Mouse (Mus musculus) adrenal gland, postnatal 10 days (tissue): Measurements from ENCODE around the gene Cdadc1. TPM values are rescaled to one million over a fixed set of nuclear protein-coding genes. Genes with fewer than 3 reads are reported as not detected.

Source experiments
- DNase-seq: peaks from one replicate; pipeline ENCODE4 v3.0.0; 2021; ENCODE audit warnings: mixed read lengths
- long read RNA-seq, 2 experiments: library from polyadenylated mRNA; stranded (forward); transcript quantifications; one replicate each; pipeline ENCODE4 v2.0.0; 2021
- total RNA-seq, 2 experiments: library from RNA; stranded (reverse); gene quantifications; 2 replicates each; pipeline ENCODE4 v1.2.3; 2021

Gene Cdadc1
- total RNA-seq = 10 to 100 TPM; 59.4 to 61.1 TPM
- long read RNA-seq, experiment 1, transcript Cdadc1-207 (5 exons, 2,579 nt) = minor isoform, 14 of 64 reads
- long read RNA-seq, experiment 1, transcript Cdadc1-202 (10 exons, 2,202 nt) = major isoform, 32 of 64 reads
- long read RNA-seq, experiment 1, partial matches to known transcripts = 9 of 64 reads
- long read RNA-seq, experiment 1, other reads (novel, unspliced or antisense) = 6 of 64 reads
- long read RNA-seq, experiment 2, transcript Cdadc1-207 (5 exons, 2,579 nt) = minor isoform, 7 of 43 reads
- long read RNA-seq, experiment 2, transcript Cdadc1-202 (10 exons, 2,202 nt) = major isoform, 30 of 43 reads
- long read RNA-seq, experiment 2, partial matches to known transcripts = 1 of 43 reads
- long read RNA-seq, experiment 2, other reads (novel, unspliced or antisense) = 4 of 43 reads

DNA sequence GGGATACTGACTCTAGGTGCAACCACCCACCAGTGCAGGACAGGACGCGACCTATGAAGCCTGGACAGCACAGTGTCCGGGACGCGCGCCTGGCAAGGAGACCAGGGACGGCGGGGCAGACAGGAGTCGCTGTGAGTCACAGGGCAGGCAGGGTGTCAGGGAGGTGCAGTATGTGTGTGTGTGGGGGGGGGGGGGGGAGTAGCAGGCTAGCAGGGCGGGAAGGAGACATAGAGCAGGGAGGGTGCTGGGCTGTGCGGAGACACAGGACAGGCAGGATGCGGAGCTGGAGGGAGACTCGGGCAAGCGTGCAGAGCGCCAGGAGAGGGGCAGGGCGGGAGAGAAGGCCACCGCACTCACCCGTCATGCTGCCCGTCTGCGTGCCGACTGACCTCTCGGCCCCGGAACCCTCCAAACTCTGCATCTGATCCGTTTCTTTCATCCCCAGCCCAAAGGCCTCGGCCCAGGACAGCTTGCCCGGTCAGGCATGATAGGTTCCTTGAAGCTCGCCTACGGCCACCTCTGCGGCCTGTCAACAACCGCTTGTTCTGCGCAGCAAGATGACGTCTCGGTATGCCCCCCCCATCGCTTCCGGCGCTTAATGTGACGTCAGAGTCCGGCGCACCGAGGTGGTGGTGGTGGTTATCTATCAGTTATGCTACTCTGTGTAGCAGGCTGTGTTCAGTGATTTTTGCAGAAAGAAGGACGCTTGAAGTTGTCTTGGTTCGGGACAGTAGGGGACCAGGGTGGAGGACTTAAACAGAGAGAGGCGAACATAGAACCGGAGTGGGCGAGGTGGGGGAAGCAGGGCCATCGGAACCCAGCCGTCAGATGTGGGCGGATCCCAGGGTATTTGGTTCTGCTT is at the start of gene Cdadc1:
Cdadc1 (minus strand) TSS at position 562 of the 862 bp plus-strand sequence.
- peak; percentile 99 for DNase-seq

DNA sequence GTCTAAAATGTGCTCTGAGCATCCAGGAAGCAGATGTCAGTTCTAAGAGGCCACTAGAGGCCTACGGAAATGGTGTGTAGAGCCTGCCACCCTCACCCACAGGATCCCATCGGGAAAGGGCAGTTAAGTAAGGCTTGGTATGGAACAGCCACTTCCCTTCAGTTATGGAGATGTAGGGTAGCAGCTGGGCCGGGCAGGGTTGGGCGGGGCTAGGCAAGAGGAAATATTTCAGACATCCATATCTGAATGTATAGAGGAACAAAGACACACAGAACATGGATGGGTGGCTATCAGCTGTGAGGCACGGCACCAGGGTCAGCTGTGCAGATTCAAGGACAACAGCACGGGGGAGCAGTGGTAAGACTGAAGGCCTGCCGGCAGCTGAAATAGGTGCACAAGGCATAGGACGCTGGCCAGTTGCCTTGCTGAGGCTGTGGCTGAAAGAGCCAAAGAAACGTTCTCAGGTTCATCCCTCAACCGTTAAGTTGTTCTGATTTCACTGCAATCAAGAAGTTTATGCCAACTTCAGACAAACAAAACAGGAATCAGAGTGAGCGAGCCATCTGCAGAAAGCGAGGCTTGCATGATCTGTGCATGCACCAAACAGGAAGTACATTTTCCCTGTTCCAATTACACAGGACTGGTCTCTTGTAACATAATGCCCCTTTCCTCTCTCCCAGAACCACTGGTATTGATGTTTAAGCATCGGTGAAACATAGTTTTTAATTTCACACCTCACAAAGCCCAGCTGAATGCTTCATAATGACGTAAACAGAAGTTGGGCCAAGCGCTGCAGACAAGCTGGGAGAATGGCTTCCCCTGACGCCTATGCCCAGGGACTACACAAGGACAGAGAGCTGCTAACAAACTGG is 49.3 kb upstream of the Cdadc1 start:
- DNase-seq = peak; percentile 50

DNA sequence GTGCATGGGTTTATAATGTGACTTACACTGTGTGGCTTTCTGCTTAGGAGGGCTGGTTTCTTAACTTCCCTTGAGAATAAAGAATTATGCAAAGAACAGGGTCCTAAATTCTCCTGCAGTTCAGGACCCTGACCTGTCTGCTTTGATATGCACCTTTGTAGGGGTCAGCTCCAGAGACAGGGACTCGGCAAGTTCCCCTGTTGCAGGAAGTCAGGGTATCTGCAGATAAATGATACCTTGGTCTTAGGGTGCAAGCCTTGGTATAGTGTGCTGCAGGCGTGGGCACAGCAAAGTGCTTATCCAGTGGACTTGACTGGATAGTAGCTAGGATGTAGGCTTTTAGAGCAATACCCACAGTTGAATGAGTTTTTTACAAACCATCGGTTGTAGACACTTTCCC is 47.1 kb upstream of the Cdadc1 start:
- no peak for DNase-seq

DNA sequence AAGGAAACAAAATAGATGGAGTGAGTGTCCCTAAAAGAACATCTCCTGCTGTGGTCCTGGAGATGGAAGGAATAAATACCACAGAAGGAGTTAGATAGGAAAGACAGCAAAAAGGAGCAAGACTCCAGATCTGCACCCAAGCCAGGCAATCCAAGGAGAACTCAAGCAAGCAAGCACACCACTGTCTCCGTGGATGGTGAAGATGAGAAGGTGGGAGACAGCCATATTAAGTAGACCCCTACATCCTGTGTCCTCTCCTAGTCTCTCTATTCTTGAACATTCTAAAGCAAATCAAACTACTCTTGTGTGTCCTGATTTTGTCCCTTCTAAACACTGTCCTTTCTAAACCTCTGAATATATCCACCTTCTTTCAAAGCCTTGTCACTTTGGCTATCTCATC is 46.4 kb upstream of the Cdadc1 start:
- no peak for DNase-seq

DNA sequence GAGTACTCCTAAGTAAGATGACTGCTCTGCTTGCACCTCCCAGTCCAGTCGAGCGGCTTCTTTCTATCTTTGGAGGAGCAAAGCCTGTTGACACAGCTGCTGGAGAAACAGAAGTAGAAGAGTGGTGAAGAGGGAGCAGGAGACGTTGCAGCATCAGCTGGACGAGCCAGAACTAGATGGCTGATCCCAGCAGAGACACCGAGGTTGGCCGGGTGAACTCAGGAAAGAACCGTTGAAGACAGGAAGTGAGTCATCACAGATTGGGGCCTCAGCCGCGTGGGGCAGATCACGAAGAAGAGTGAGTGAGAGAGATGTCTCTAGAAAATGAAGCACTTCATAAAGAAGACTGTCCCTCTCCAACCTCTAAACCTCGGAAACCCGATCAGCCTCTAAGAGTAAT is 45.8 kb upstream of the Cdadc1 start:
- no peak for DNase-seq

DNA sequence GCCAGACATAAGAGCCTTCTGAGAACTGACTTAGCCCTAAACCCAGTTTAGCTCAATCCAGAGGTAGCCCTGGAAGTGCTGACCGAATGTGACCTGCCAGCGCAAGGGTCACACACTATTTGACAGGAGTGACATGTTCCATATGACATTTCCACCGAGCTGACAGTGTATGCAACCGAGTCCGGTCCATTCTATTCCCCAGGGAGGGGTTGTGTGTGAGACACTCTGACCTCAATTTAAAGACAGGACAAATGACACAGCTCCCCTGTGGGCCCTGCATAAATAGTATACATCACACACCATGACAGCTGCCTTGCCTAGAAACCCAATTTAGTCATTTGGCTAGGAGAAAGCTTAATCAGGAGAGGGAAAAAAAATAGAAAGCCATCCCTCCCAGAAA is 44.1 kb upstream of the Cdadc1 start:
- DNase-seq = no peak

- DNase-seq = no peak
Observed at GRCm38 (mm10) chr14:59638906-59639703, 41.3 kb upstream of the Cdadc1 start.

DNA sequence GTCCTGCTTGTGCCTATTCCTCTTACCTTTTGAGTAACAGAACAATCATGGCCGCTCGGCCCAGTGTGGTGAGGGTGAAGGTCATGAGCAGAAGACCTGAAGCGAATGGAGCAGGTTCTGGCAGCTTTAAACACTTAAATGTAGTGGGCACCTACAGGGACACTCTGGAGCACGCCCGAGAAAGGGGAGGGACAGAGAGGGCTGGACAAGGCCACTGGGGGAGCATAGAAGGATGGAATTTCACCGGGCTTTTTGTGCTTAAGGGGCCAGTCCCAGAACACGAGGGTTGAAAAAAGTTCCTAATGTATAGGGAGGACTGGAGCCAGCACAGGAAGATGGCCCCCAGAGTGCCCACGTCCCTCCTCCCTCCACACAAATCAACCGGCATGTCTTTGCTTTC is 36.2 kb upstream of the Cdadc1 start:
- no peak for DNase-seq

DNA sequence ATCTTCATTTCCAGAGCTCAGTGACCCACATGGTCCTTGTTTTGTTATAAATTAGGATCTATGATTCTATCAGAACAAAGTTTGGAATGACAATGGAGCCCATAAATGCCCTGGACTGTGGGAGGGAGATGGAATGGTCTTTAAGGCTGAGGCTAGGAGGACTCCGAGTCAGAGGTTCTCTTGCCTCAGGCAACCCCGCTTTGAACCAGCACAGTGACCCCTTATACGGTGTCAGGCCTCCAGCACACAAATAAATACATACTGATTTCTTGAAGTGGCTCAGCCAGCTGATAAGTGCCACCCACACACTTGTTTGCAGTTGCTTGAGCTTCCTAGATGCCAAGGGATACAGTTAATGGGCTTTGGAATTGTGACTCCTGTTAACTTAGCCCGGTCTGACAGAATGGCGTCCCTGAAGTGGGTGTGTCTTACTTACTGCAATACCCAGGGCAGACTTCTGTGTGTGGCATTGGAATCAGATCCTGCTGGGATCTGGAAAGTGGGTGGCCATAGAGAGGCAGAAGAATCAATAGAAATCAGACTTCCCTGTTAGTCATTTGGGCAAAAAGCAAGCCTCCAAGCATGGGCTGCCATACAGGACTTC is 35.6 kb upstream of the Cdadc1 start:
- no peak for DNase-seq

DNA sequence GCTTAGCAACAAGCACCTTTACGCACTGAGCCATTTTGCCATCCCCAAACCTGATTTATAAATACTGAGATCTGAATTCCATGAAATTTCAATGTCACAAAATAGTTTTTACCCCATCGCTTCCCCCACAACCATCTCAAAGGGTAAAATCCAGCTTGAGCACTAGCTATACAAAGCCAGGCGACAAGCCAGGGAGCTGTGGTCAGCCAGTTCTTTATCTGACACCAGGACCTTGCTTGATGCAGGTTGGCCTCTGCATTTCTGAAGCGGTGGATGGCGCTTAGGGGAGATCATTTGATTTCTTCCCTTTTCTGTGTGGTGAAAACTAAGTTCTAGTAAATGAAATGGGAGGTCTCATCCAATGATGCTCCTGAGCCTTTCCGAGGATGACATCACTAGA is 34.3 kb upstream of the Cdadc1 start:
- DNase-seq = no peak

DNA sequence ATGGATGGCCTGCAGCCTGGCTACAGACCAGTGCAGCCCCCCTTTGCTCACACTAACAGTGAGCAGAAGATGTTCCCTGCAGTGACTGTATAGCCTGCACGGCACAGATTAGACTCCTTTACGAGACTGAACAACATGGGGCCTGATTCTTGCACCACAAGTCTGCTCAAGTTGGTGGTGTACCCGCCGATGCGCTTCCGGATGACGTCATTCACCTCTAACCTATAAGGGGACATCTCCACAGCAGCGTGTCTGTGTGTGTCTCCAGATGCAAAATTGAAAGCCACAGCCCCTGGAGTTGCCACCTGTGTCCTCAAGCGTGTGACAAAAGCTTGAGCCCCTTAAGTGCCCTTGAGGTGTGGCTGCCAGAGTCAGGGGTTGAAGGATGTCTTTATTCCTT is 32.3 kb upstream of the Cdadc1 start:
- no peak for DNase-seq

DNA sequence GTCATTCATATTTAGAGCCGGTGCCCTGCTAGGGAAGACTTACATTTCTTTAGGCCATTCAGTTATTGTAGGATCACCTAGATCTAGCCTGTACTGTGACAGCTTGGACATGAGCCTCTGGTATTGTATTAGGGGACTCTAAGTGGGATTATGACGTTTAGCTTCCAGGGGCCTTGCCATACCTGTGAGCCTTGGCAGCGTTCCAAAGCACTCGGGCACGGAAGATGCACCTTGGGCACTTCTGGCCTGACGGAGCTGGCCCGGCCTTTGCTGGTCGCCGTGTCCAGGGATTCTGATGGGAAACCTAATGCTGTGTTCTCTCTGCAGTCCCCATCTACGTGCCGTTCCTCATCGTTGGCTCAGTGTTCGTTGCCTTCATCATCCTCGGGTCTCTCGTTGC is 31.5 kb upstream of the Cdadc1 start:
- DNase-seq = no peak

GRCm38 (mm10) chr14:59627823-59628222 is 30.1 kb upstream of the Cdadc1 start:
- no peak for DNase-seq

GRCm38 (mm10) chr14:59627142-59627680 is 29.5 kb upstream of the Cdadc1 start:
- no peak for DNase-seq

GRCm38 (mm10) chr14:59626711-59627110 is 29.0 kb upstream of the Cdadc1 start:
- DNase-seq = peak; percentile 68

DNA sequence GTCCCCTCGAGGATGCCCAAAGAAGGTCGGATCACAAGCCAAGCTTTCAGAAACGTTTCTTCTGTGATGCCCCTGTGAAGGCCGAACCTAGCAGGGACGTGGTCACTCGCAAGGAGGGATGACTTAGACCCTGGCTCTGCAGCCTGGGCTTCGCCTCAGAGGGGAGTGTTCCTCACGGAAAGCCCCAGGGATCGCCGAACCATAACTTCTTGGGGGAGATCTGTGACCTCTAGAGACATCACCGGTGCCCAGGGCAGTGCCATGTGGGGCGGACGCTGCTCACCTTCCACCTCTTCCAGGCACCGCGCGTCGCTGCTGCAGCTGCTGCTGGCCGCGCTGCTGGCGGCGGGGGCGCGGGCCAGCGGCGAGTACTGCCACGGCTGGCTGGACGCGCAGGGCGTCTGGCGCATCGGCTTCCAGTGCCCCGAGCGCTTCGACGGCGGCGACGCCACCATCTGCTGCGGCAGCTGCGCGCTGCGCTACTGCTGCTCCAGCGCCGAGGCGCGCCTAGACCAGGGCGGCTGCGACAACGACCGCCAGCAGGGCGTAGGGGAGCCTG is 28.1 kb upstream of the Cdadc1 start:
- peak; percentile 60 for DNase-seq

DNA sequence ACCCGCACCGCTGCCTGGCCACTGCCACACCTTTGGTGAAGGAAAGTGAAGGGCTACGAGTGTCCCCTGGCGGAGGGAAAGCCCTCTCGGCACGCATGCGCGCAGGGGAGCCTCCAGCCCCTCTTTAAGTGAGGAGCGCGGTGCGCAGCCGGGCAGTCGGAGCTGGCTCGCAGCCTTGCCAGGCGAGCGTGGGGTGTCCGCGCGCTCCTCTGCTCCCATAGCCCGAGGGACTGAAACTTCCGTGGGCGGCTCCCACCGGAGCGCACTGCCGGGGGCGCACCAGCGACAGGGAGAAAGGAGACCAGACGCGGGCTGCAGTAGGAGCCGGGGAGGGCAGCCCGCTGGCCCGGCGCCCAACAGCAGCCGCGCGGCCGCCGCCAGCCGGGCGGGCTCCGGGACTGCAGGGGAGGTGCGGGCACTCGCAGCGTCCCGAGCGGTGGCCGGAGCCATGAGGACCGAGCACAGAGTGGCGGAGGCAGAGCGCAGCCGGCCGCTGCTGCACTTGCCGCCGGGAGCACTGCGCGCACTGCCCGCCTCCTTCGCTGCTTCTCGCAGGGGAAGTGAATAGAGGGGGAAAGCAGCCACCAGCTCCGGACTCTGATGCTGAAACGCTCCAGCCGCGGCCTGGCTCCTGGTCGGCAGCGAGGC is 27.5 kb upstream of the Cdadc1 start, which contains the start of gene Shisa2:
Shisa2 (plus strand) TSS at position 151 of the 648 bp plus-strand sequence.
- peak; percentile 87 for DNase-seq

DNA sequence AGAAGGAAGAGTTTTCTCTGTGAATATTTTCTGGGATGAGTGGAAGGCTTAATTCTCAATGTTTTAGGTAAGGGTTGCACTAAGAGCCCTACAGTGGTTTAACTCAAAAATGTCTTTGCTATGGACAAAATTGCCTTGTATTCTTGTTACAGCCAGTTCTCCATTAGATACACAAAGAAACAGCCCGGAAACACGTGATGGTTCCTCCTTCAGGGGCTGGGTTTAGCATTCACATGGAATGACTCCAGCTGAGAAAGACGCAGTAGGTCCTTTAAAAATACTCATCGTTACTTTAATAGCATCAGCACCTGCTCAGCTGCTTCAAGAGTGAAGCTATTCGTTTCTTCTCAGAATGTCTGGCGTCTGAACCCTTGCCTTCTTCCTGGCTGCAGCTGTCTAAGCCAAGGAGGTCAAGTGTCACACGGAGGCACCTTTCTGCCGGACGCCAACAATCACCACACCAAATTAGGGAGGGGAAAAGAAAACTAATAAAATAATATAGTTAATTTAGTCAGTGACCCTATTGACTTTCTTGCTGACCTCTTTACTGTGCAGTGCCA is 26.6 kb upstream of the Cdadc1 start:
- no peak for DNase-seq

- DNase-seq = no peak
Observed at GRCm38 (mm10) chr14:59616802-59617201, 19.0 kb upstream of the Cdadc1 start.
